Mouse (Mus musculus) left cerebral cortex, postnatal 25 days (tissue): Measurements from ENCODE around the gene Cyth1. TPM values are rescaled to one million over a fixed set of nuclear protein-coding genes. Genes with fewer than 3 reads are reported as not detected.

Experiments used
- DNase-seq, 2 experiments: peaks; one replicate each; pipeline ENCODE4 v3.0.0; 2022; ENCODE audit warnings: low spot score in 2 of 2, mixed read lengths in 1 of 2
- intact Hi-C: fragments of 180-260 bp; cut with DNase I; formaldehyde crosslinking; loops from one replicate; pipeline ENCODE4 v1.15.1; 2025
- total RNA-seq, 2 experiments: library from RNA; stranded (reverse); gene quantifications; 2 replicates each; pipeline ENCODE4 v1.2.3; 2021

Cyth1 gene
- total RNA-seq, 2 experiments from 2014 or later: 64.9 to 70.1 TPM

DNA sequence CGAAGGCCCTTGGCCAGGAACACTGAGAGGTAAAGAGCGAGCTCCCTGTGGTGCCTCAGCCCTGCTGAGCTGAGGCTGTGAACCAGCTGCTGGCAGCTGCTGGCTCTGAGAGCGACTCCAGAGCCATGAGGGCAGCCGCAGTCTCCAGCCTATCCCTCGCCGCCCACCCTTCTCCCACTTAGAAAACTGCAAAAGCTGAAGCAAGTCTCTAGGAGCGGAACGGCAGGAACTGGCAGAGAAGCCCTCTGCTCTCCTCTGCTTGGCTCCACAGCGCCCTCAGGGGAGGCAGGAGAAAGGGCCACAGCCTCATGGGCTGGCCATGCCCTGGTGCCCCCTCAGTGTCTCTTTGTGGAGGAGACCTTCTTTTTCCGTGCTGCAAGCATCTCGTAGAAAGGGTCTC lies 82.7 kb downstream of the Cyth1 start:
- DNase-seq: no peak
- intact Hi-C loops: no loop called here

DNA sequence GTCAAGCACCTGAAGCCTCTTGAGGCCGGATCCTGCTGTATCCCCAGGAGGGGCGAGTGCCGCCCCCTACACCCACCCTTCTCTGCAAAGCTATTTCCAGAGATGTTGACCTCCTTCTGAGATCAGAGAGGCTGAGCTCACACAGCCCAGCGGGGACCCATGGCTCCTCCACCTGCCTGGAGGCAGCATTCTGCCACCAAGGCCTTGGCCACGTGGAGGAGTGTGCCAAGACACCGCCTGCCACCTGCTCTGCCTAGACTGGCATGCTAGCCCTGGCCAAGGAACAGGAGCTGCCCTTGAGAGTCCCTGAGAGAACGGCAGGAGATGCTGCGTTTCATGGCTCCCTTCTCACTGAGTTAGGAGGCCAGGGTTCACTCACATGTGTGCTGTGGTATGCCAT lies 83.8 kb downstream of the Cyth1 start:
- DNase-seq: no peak
- intact Hi-C loops: no loop called here

DNA sequence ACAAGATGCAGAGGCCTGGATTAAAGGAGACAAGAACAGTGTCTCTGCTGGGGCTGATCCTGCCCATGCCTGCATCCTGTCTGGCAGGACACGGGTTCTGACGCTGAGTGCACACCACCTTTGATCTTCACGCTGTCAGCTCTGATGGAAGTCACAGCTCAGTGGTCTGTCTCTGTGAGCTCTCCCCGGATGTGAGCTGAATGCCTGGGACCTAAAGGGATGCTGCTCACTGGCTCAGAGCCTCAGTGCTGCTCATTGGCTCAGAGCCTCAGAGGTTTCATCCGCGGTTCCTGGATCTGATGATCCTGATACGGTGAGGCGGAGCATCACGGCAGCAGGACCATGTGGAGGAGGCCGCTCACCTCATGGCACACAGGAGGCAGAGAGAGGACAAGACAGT lies 86.1 kb downstream of the Cyth1 start:
- intact Hi-C loops: no loop called here
- DNase-seq: no peak

DNA sequence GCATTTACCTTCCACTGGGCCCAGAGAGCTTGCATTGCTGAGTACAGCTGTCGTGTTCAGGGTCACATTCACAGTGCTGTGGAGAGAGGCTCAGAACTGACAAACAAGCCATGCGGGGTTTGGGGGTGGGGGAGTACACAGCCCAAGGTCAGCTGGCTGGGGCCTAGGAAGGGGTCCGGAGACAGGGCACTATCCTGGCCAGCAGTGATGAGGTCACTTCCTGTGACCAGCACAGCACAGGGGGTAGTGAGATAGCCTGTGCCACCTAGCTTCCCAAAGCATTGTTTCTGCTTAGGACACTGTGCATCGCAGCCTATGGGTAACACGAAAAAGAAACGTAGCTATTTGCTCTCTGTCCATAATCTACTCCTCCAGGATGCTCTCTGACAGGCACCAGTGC lies 87.2 kb downstream of the Cyth1 start:
- no peak for DNase-seq
- intact Hi-C loops: no loop called here

DNA sequence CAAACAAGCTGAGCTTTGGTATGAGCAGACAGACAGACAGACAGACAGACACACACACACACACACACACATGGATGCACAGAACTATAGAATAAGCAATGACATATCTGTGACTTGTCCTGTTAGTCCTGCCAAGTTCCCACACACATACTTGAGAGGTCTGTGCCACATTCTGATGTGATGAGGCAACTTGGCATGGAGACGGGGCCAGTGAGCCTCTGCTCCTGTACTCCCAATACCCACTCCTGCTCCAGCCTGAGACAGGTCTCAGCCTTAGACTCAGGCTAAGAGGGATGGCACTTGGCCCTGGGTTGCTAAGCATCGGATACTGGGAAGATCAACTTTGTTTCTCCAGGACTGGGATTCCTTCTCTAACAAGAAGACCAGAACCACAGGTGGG lies 87.6 kb downstream of the Cyth1 start:
- DNase-seq: no peak
- intact Hi-C loops: no loop called here

DNA sequence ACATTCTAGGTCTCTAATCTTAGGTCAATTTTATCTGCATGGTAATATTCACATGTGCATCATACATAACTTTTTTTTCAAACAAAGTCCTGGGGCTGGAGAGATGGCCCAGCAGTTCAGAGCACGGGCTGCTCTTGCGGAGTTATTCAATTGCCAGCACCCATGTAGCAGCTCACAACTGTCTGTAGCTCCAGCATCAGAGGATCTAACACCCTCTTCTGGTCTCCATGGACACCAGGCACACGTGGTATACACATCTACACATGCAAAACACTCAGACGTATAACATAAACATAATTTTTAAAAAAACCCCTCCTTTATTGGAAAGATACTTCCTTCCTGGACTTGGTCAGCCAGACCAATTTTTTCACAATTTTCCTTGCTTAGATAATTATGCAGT lies 89.6 kb downstream of the Cyth1 start:
- intact Hi-C loops: no loop called here
- DNase-seq: peak in 1 of 2 experiments; percentile 47

DNA sequence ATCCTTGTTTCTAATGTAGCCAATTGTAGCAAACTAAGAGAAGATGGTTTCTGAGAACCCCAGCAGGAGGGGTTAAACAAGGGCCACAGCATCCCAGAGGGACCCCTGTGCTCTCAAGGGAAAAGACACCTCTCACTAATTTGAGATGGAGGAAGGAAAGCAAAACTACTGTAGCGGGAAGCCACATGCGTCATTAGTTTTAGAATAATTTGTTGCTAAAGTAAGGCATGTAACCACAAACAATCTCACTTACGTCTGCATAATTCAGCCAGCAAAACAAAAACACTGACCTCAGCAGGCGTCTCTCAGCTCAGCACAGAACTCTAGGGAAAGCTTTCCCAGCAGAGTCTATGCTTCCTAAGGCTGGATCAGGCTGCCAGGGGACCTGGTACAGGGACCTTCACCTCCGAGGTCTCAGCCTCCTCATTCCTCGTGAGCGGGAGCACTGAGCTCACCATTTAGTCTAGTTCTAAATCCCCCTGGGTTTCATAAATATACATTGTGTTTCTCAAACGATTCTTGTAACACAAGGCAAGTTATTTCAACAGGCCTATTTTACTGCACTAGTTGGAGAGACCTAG lies 91.8 kb downstream of the Cyth1 start:
- intact Hi-C loops: no loop called here
- DNase-seq: no peak

DNA sequence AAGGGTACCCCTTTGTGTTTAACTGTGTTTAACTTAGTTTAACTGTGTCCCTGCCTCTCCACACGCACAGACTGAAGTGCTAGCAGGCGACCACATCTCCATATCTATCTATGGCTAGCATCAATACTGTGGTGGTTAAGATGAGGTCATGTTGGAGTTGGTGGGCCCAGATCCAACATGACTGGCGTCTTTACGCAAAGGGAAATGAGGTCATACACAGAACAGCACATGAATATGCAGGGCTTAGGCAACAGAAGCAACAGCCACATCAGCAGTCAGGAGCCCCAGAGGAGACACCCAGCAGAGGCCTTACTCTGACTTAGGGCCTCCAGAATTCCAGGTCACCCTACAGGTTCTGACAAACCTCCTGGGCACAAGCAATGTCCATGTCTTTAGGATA lies 95.4 kb downstream of the Cyth1 start:
- intact Hi-C loops: no loop called here
- no peak for DNase-seq

DNA sequence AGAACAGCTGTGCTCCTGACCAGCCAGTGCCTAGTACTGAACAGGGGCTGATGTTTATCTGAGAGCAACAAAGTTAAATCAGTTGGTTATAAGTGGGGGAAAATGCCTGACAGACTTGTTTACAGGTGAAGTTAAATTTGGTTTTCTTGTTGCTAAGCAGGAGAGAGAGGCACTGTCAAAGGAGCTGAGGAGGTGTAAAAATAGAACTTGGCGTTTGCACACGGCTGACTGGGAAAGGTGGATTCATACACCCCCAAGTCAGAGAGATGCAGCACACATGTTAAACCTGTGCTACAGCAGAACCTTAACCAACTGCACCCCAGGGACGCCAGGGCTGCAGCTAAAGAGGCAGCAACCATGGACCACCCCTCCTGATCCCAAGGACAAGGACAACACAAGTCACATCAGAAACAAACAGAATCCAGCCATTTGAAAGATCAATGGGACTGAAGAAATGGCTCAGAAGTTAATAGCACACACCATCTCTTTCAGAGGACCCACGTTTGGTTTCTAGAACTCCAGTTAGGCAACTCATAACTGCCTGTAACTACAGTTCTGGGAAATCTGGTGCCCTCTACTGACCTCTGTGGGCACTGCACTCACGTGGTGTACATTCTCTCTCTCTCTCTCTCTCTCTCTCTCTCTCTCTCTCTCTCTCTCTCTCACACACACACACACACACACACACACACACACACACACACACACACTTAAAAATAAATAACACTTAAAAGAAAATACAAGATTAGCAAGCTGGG lies 96.8 kb downstream of the Cyth1 start:
- intact Hi-C loops: no loop called here

DNA sequence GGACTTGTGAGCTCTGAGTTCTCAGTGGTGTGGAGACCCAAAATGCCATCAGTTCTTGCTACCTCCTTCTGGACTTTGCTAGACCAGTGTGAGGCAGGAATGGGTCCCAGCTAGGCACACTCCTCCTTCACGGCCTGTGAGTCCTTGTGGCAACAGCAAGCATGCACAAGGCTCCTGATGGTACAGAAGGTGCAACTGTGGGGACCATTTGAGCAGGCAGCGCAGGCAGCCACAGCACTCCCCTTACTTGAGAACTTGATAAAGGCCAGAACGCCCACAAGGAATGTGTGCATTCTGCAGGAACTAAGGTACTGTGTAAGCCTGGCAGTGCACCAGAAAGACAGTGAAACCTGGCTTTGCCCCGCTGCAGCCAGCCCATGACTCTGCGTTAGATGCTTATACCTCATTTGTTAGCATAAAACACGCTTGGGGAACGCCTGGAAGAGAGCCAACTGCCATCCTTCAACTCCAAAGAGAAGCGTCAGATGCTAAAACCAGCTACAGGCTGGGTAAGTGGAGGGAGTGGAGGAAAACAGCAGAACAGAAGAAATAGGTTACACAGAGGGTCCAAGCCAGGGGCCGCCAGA lies 98.2 kb downstream of the Cyth1 start:
- intact Hi-C loops: no loop called here
- peak; percentile 78 to 86 for DNase-seq

More for the DNA sequence above, 96.8 kb downstream of the Cyth1 start:
- peak in 1 of 2 experiments; percentile 30 for DNase-seq

DNA sequence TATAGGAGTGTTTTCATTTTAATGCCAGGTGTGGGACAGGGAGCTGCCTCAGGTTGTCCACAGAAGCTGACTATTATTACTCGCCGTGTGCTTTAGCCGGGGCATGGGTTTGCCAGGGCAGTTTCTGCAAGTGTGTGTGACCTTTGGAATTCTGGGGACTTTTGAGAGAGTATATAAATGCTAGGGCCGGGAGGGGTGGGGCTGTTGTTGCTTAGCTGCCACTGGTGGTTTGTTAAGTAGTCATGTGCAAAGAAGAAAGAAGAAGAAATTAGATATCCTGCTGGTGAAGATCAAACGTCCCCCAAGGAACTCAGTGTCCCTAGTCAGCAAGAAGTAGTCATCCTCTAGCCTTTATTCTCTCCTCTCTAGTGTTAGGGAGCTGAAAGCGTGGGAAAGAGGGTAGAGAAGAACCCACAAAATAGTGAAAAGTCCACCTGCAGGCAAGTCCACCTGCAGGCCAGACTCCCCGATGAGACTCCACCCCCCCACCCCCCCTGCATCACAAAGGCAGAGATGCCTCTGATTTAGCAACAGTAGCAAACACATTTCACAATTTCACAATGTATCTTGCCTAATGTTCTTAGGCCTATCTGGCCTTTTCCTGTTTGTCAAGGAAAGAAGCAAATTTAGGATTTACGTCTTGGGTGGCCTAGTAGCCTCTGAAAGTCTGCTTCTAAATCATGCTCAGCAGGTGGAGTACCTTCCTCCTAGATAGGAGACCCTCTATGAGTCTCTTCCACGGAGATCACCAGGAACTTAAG lies 100.3 kb downstream of the Cyth1 start:
- DNase-seq: no peak
- intact Hi-C loops: no loop called here

DNA sequence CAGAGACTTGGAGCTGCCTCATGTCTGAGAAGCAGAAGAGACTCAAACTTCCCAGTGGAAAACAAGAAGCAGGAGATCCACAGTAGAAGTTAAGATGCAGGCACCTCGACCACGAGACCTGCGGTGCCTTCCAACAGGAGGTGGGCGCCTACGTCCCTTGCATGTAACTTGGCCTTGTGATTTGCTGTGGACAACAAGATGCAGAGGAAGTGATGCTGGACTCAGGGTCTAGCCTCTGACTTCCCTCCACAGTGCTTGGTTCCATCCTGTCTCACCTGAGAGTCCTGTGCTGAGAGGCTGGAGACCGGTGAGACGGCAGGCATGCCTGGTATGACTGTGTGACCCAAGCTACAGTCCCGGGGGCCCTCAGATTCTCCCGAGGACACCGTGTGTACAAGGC lies 101.9 kb downstream of the Cyth1 start:
- no peak for DNase-seq
- intact Hi-C loops: no loop called here

DNA sequence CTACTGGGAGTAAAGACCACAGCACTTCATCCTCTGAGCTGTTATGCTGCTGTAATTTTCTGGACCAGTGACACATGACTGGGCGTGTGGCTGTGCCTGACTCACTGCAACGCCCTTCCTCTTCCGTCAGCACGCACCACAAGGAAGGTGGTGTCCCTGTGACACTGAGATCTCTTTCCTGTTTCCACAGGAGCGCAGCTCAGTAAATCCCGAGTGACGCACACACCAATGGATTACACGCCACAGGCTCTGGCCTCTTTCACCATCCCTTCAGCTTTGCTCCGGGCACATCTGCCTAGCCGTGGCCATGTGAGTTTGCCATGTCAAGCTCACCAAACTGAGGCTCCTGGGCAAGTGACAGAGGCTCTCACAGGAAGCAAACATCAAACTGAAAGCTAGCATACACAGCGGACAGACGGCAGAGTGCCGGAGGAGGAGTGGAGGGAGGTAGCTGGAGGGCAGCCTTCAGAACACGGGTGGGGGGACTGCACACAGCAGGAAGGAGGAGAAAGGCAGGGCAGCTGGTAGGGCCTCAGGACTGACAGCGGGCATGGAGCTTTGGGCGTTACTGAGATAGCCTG lies 102.5 kb downstream of the Cyth1 start:
- no peak for DNase-seq
- intact Hi-C loops: no loop called here

DNA sequence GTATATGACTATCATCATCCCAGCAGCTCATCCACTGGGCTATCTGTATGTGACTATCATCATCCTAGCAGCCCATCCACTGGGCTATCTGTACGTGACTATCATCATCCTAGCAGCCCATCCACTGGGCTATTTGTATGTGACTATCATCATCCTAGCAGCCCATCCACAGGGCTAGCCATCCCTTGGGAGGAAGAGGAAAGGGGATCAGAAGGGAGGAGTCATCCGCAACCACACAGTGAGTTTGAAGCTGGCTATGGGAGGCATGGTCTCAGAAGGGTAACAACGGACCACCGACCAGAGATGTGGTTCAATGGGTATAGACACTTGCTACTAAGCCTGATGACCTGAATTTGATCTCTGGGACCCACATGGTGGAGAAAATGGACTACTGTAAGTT lies 103.3 kb downstream of the Cyth1 start:
- intact Hi-C loops: no loop called here
- DNase-seq: no peak

DNA sequence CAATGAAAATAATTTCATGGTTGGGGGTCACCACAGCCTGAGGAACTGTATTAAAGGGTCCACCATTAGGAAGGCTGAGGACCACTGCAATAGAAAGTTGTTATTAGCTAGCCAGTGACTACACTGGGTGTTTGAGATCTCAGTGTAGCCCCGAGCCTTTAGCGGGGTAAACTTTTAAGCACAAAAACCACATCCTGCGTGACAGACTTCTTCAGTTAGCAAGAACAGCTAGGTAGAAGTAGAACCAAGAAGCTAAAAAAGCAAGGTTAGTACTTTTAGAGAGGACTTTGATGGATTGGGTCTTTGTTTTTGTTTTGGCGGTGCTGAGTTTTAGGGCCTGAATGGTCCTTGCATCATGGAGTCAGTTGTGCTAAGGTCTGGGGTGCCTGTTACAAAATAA lies 104.7 kb downstream of the Cyth1 start:
- intact Hi-C loops: no loop called here
- no peak for DNase-seq

DNA sequence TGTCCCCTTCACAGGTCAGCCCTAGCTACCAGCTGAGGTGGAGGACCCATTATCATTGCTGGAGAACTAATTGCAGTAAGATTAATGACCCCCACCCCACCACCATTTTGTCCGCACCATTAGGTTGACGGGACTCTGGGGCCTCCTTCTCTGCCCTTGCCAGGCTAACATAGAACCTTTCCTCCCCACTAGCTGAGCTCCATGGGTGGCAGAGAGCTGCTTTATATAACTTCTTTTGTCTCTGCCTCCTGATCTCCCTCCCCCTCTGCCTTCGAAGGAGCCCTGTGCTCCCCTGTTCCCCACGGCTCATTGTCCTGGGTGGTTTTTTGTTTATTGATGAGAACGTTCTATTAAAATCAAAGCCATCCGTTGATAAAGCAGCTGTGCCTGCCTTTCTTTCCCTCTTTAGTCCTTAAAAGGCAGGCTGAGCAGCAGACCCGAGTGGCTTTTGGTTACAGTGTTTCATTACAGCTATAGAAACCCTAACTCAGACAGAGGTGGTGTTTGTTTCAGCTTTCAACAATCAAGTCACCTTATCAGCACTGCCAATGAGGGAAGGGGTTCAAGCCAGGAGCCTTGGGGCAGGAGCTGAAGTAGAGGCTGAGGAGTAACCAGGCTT lies 105.7 kb downstream of the Cyth1 start:
- no peak for DNase-seq
- intact Hi-C loops: no loop called here

DNA sequence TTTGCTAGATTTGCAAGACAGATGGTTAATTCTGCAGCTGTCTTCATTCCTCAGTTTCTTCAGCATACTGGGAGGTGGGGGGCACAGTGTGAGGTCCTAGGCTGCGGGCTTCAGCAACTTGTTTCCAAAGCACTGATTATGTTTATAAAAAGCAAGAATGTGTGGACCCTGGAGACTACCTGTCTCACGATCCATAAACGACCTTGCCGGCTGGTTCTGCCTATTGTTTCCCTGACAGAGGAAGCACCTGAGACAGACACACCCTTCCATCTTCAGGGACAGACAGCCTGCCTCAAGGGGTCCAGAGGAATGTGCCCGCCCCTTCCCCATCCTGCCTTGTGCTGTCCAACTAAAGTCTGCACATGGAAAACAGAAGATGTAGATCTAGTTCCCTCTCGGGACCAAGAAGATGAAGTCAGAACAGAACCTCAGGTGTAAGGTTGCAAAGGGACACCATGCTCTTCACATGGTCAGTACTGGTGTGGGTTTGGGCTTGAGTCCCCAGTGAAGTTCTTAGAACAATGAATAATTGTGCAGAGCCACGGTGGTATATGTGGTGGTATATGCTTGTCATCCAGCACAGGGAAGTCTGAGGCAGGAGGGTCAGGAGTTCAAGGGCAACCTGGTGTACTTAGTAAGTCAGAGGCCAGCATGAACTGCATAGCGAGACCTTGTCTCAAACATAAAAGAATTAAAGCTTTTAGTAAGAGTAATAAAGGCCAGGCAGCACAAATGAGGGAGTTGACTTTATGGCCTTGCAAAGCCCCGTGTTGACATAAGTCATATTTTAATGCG lies 107.4 kb downstream of the Cyth1 start:
- intact Hi-C loops: no loop called here
- DNase-seq: no peak

DNA sequence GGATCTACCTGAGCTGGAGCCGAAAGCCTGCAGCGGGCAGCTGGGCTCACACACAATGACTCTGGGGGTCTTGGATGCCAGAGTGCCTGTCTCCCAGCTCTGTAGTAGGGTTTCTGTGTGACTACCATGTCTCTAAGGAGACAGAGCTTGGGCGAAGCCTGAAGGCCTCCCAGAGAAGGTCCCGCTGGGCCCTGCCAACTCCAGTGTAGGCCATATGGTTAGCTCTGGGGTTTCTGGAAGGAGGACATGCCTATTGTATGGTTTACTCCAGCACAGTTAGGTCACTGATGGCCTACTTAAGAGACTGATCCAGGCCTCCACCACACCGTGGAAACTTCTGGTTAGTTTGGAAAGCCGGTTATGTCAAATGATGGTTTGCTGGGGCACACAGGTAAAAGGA lies 110.0 kb downstream of the Cyth1 start:
- DNase-seq: no peak
- intact Hi-C loops: no loop called here

DNA sequence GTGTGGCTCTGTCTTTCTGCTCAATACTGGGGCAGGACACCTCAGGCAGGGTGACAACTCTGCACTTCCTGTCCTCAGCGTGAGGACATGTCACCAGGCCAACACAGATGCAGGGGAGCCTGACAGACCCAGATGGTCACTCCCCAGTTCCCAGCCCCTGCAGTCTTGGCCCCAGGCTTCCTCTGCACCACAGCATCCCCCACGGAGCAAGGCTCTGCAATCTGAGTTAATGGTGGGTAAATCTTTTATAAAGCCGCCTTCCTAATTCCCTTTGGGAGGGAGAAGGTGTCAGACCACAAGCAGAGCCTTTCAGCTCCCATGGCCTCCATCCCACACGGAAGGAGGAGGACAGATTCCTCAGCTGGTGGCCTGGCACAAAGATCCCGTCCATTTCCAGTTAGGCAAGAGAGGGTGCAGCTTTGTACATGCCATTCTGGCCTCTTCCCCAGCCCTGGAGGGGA lies 112.2 kb downstream of the Cyth1 start:
- no peak for DNase-seq
- intact Hi-C loops: no loop called here
